Mouse (Mus musculus) hindbrain, embryonic 12.5 days (tissue): ENCODE measurements around the gene Tbrg4. TPM values are rescaled to one million over a fixed set of nuclear protein-coding genes. Genes with fewer than 3 reads are reported as not detected.

ENCODE experiments used
- polyA plus RNA-seq: library from polyadenylated mRNA; unstranded; fragments of >200 nt; fragmentation: Nextera tagmentation; extraction: Ambion mirVana; gene quantifications from 2 replicates; pipeline ENCODE4 v1.2.1, GENCODE M21; 2016

Tbrg4 gene
- polyA plus RNA-seq, 1 experiment from 2014 or later: 37.3 TPM

Other genes with a start within 250 kb of the Tbrg4 start
- 21.5 and 22.4 TPM in 2 replicates for gene Zmiz2, start 237.0 kb downstream of the Tbrg4 start, polyA plus RNA-seq
- gene Ppia, start 210.6 kb downstream of the Tbrg4 start, polyA plus RNA-seq: 4,150 and 4,164 TPM in 2 replicates
- 520 and 591 TPM in 2 replicates for gene H2afv, start 181.6 kb downstream of the Tbrg4 start, polyA plus RNA-seq
- gene Purb, start 150.2 kb downstream of the Tbrg4 start, polyA plus RNA-seq: 17.2 and 18.3 TPM in 2 replicates
- 0.50 and 0.70 TPM in 2 replicates for gene Myo1g, start 105.1 kb downstream of the Tbrg4 start, polyA plus RNA-seq
- gene Ccm2, start 79.2 kb downstream of the Tbrg4 start, polyA plus RNA-seq: 89.5 and 95.8 TPM in 2 replicates
- gene Nacad, start 20.0 kb downstream of the Tbrg4 start, polyA plus RNA-seq: 85.6 and 86.3 TPM in 2 replicates
- gene Wap, start 12.6 kb upstream of the Tbrg4 start, polyA plus RNA-seq: not detected in 2 replicates
- 5.7 and 9.6 TPM in 2 replicates for gene Ramp3, start 32.5 kb upstream of the Tbrg4 start, polyA plus RNA-seq
- gene Gm11983, start 211.6 kb upstream of the Tbrg4 start, polyA plus RNA-seq: not detected in 2 replicates